Mouse (Mus musculus) liver, embryonic 15.5 days (tissue): Measurements from ENCODE around the gene Rab11fip3. TPM values are rescaled to one million over a fixed set of nuclear protein-coding genes. Genes with fewer than 3 reads are reported as not detected.

Experiments
- ATAC-seq: fragments of 200-750 bp; cut with Nextera tagmentation; 2 replicates; pipeline ENCODE4 v1.8.0; 2017; ENCODE audit warnings: moderate number of reproducible peaks, mild to moderate bottlenecking, moderate library complexity; ENCODE audit not compliant: insufficient read depth
- H3K27ac ChIP-seq: fragments of 300-500 bp; sonication (generic); replicated peaks from 2 replicates; pipeline ENCODE4 v1.5.1; 2015; ENCODE audit warnings: mild to moderate bottlenecking, inconsistent platforms
- H3K27me3 ChIP-seq: fragments of 300-500 bp; sonication (generic); 2 replicates; pipeline ENCODE4 v1.6.1; 2015; ENCODE audit warnings: mild to moderate bottlenecking, inconsistent platforms
- H3K36me3 ChIP-seq: fragments of 300-500 bp; sonication (generic); replicated peaks from 2 replicates; pipeline ENCODE4 v1.6.1; 2015; ENCODE audit warnings: moderate library complexity, mild to moderate bottlenecking, inconsistent platforms
- H3K4me1 ChIP-seq: fragments of 300-500 bp; sonication (generic); replicated peaks from 2 replicates; pipeline ENCODE4 v1.6.1; 2015; ENCODE audit warnings: inconsistent platforms
- H3K4me2 ChIP-seq: fragments of 300-500 bp; sonication (generic); 2 replicates; pipeline ENCODE4 v1.6.1; 2015; ENCODE audit warnings: moderate library complexity, mild to moderate bottlenecking, inconsistent platforms
- H3K4me3 ChIP-seq: fragments of 300-500 bp; sonication (generic); replicated peaks from 2 replicates; pipeline ENCODE4 v1.5.1; 2015; ENCODE audit warnings: mild to moderate bottlenecking, inconsistent platforms
- H3K9ac ChIP-seq: fragments of 300-500 bp; sonication (generic); 2 replicates; pipeline ENCODE4 v1.6.1; 2015; ENCODE audit warnings: moderate library complexity, mild to moderate bottlenecking, inconsistent platforms
- H3K9me3 ChIP-seq: fragments of 300-500 bp; sonication (generic); replicated peaks from 2 replicates; pipeline ENCODE4 v1.6.1; 2016; ENCODE audit warnings: inconsistent platforms
- WGBS: fragments of 180-500 bp; shearing (Covaris S2); methylation state at CpG from one replicate; pipeline ENCODE4 v1.1.7; 2015; ENCODE audit warnings: mixed read lengths; ENCODE audit not compliant: insufficient replicate concordance; 5-methylcytosine and 5-hydroxymethylcytosine counted together
- polyA plus RNA-seq: library from polyadenylated mRNA; unstranded; fragments of >200 nt; fragmentation: Nextera tagmentation; extraction: Ambion mirVana; gene quantifications from 2 replicates; pipeline ENCODE4 v1.2.1, GENCODE M21; 2015

Rab11fip3 gene
- polyA plus RNA-seq, 1 experiment from 2014 or later, result 2.1 TPM

GRCm38 (mm10) chr17:25945517-25946155, 123.7 kb downstream of the Rab11fip3 start:
- Histone ChIP-seq H3K9me3 (no peaks in the 10 kb centered on the region), H3K27ac (peak overlapping the region; percentile 99), H3K9ac (peak overlapping the region; percentile 69), H3K27me3 (peaks cover 19% of the 10 kb centered on the region), H3K4me3 (0 out of 2 replicates have a peak overlapping the region, but pooled peaks have one; percentile 0), H3K4me1 (peaks cover 71% of the 10 kb centered on the region), H3K36me3 (peaks cover 4% of the 10 kb centered on the region), H3K4me2 (peak overlapping the region; percentile 79)
- ATAC-seq, result no peak
- WGBS, result 79% methylated on average over 9 of the region's 9 CpGs

GRCm38 (mm10) chr17:25944366-25945163, 124.8 kb downstream of the Rab11fip3 start, which contains the start of the genes Pigq and Nhlrc4:
TSS of gene Pigq (minus strand) at chr17:25944936.
TSS of gene Nhlrc4 (minus strand) at chr17:25944961.
- 26% methylated on average over 6 of the region's 6 CpGs for WGBS
- ATAC-seq, result peak; percentile 60
- Histone ChIP-seq H3K9ac (peak within 1 kb of the TSS; percentile 69), H3K4me1 (peaks cover 74% of the 10 kb centered on the region), H3K4me2 (peak within 1 kb of the TSS; percentile 79), H3K36me3 (peaks cover 15% of the 10 kb centered on the region), H3K27ac (peak within 1 kb of the TSS; percentile 99), H3K27me3 (peaks cover 8% of the 10 kb centered on the region), H3K9me3 (no peaks in the 10 kb centered on the region), H3K4me3 (peak within 1 kb of the TSS; percentile 83)

GRCm38 (mm10) chr17:25943769-25944168, 125.6 kb downstream of the Rab11fip3 start:
- WGBS, result 72% methylated on average over 9 of the region's 9 CpGs
- no peak for ATAC-seq
- Histone ChIP-seq H3K4me3 (peak overlapping the region; percentile 83), H3K4me1 (peaks cover 82% of the 10 kb centered on the region), H3K27ac (peak overlapping the region; percentile 99), H3K4me2 (peak overlapping the region; percentile 79), H3K9me3 (no peaks in the 10 kb centered on the region), H3K36me3 (peaks cover 22% of the 10 kb centered on the region), H3K9ac (peak overlapping the region; percentile 69), H3K27me3 (peaks cover under 1% of the 10 kb centered on the region; the same call in 1 of the 2 replicates)

GRCm38 (mm10) chr17:25943221-25943620, 126.1 kb downstream of the Rab11fip3 start:
- Histone ChIP-seq H3K27ac (peak overlapping the region; percentile 99), H3K4me3 (peak overlapping the region; percentile 83), H3K36me3 (peaks cover 28% of the 10 kb centered on the region), H3K4me2 (peak overlapping the region; percentile 79), H3K9me3 (no peaks in the 10 kb centered on the region), H3K4me1 (peaks cover 83% of the 10 kb centered on the region), H3K27me3 (no peaks in the 10 kb centered on the region), H3K9ac (peak overlapping the region; percentile 69)
- peak; percentile 36 for ATAC-seq
- WGBS, result 23% methylated on average over 3 of the region's 3 CpGs

- WGBS, result 18% methylated on average over 2 of the region's 2 CpGs
- H3K4me3 ChIP-seq, result peak overlapping the region; percentile 83
- no peaks in the 10 kb centered on the region for H3K27me3 ChIP-seq
- H3K4me2 ChIP-seq, result peak overlapping the region; percentile 79
- H3K4me1 ChIP-seq, result peaks cover 82% of the 10 kb centered on the region
- peak overlapping the region; percentile 99 for H3K27ac ChIP-seq
- peak; percentile 89 for ATAC-seq
- H3K36me3 ChIP-seq, result peaks cover 33% of the 10 kb centered on the region
- H3K9ac ChIP-seq, result peak overlapping the region; percentile 96
- no peaks in the 10 kb centered on the region for H3K9me3 ChIP-seq
Observed at GRCm38 (mm10) chr17:25942597-25943151, 126.7 kb downstream of the Rab11fip3 start.

GRCm38 (mm10) chr17:25941511-25942241, 127.7 kb downstream of the Rab11fip3 start:
- Histone ChIP-seq H3K4me2 (peak overlapping the region; percentile 79), H3K27me3 (no peaks in the 10 kb centered on the region), H3K36me3 (peaks cover 43% of the 10 kb centered on the region), H3K4me3 (peak overlapping the region; percentile 83), H3K9ac (peak overlapping the region; percentile 96), H3K4me1 (peaks cover 82% of the 10 kb centered on the region), H3K27ac (peak overlapping the region; percentile 99), H3K9me3 (no peaks in the 10 kb centered on the region)
- no peak for ATAC-seq
- 1% methylated on average over 54 of the region's 54 CpGs for WGBS

Other genes with a start within 250 kb of the Rab11fip3 start
- 11.7 and 13.0 TPM in 2 replicates for gene Wdr24, start 245.9 kb downstream of the Rab11fip3 start, polyA plus RNA-seq
- 19.6 and 25.2 TPM in 2 replicates for gene Jmjd8, start 240.7 kb downstream of the Rab11fip3 start, polyA plus RNA-seq
- 114 and 130 TPM in 2 replicates for gene Stub1, start 236.2 kb downstream of the Rab11fip3 start, polyA plus RNA-seq
- 0.25 and 0.48 TPM in 2 replicates for gene Rhbdl1, start 232.3 kb downstream of the Rab11fip3 start, polyA plus RNA-seq
- 0.46 and 0.52 TPM in 2 replicates for gene Gm20683, start 227.8 kb downstream of the Rab11fip3 start, polyA plus RNA-seq
- gene Rhot2, start 224.7 kb downstream of the Rab11fip3 start, polyA plus RNA-seq, result 10.8 and 12.6 TPM in 2 replicates
- 8.1 and 9.3 TPM in 2 replicates for gene Wdr90, start 208.1 kb downstream of the Rab11fip3 start, polyA plus RNA-seq
- 37.3 and 39.3 TPM in 2 replicates for gene Mcrip2, start 200.8 kb downstream of the Rab11fip3 start, polyA plus RNA-seq
- gene Mettl26, start 194.5 kb downstream of the Rab11fip3 start, polyA plus RNA-seq, result 46.4 and 49.4 TPM in 2 replicates
- 0.35 and 0.59 TPM in 2 replicates for gene Wfikkn1, start 188.7 kb downstream of the Rab11fip3 start, polyA plus RNA-seq
- 6.6 and 8.4 TPM in 2 replicates for gene Rab40c, start 149.8 kb downstream of the Rab11fip3 start, polyA plus RNA-seq
- gene Pigq, start 124.6 kb downstream of the Rab11fip3 start, polyA plus RNA-seq, result 156 and 174 TPM in 2 replicates
- 6.1 and 6.7 TPM in 2 replicates for gene Nhlrc4, start 124.6 kb downstream of the Rab11fip3 start, polyA plus RNA-seq
- 0.23 and 0.37 TPM in 2 replicates for gene A930017K11Rik, start 117.0 kb downstream of the Rab11fip3 start, polyA plus RNA-seq
- gene Capn15, start 83.8 kb downstream of the Rab11fip3 start, polyA plus RNA-seq, result 9.7 and 11.4 TPM in 2 replicates
- 14.7 and 17.2 TPM in 2 replicates for gene Decr2, start 20.8 kb upstream of the Rab11fip3 start, polyA plus RNA-seq
- 34.6 and 35.5 TPM in 2 replicates for gene Nme4, start 26.0 kb upstream of the Rab11fip3 start, polyA plus RNA-seq
- gene Tmem8, start 43.7 kb upstream of the Rab11fip3 start, polyA plus RNA-seq, result 1.5 and 1.7 TPM in 2 replicates
- gene Mrpl28, start 53.9 kb upstream of the Rab11fip3 start, polyA plus RNA-seq, result 120 and 124 TPM in 2 replicates
- 7.1 and 9.1 TPM in 2 replicates for gene Axin1, start 69.1 kb upstream of the Rab11fip3 start, polyA plus RNA-seq
- 72.3 and 75.1 TPM in 2 replicates for gene Pdia2, start 129.5 kb upstream of the Rab11fip3 start, polyA plus RNA-seq
- gene Rgs11, start 133.4 kb upstream of the Rab11fip3 start, polyA plus RNA-seq, result 0.24 and 0.36 TPM in 2 replicates
- gene Arhgdig, start 138.2 kb upstream of the Rab11fip3 start, polyA plus RNA-seq, result 14.4 and 15.3 TPM in 2 replicates
- 16.4 and 18.3 TPM in 2 replicates for gene Fam234a, start 174.7 kb upstream of the Rab11fip3 start, polyA plus RNA-seq
- gene Luc7l, start 183.3 kb upstream of the Rab11fip3 start, polyA plus RNA-seq, result 28.9 and 29.0 TPM in 2 replicates